Mouse (Mus musculus): ENCODE data around the gene Aldh16a1. TPM values are rescaled to one million over a fixed set of nuclear protein-coding genes. Genes with fewer than 3 reads are reported as not detected.
A peak's percentile ranks its signal among the peaks of the same experiment; 100 is the strongest.

The Aldh16a1 gene
- polyA plus RNA-seq, 2 experiments: 40.0 to 45.6 TPM

- DNase-seq (ENCODE audit: low spot score): no peak
- H3K4me2 ChIP-seq (replicated peaks; ENCODE audit: low read depth, low read length, severe bottlenecking): no peak overlapping the region
These were observed 60.9 kb downstream of the Aldh16a1 start for GRCm38 (mm10) chr7:45093516-45093905.

GRCm38 (mm10) chr7:45092828-45093515 is 61.4 kb downstream of the Aldh16a1 start:
- ATAC-seq (ENCODE audit: low FRiP score, low read depth) (no peak), DNase-seq (ENCODE audit: low spot score) (peak; percentile 78)
- Histone ChIP-seq H3K27ac (replicated peaks; ENCODE audit: low read depth, low read length) (peak overlapping the region; percentile 82), H3K27me3 (ENCODE audit: control insufficient read depth, insufficient read depth, low read length) (no peaks in the 10 kb centered on the region), H3K9me3 (ENCODE audit: control insufficient read depth, low read length) (no peaks in the 10 kb centered on the region), H3K9ac (ENCODE audit: low read depth, low read length, severe bottlenecking) (peak overlapping the region; percentile 18; the same call in 1 of the 2 replicates), H3K4me3 (replicated peaks; ENCODE audit: low read length) (no peak overlapping the region), H3K4me1 (ENCODE audit: control insufficient read depth, insufficient read depth, low read length) (peaks cover 19% of the 10 kb centered on the region), H3K4me2 (replicated peaks; ENCODE audit: low read depth, low read length, severe bottlenecking) (peak overlapping the region; percentile 31; the same call in 1 of the 2 replicates), H3K36me3 (ENCODE audit: control insufficient read depth, insufficient read depth, low read length) (peaks cover 19% of the 10 kb centered on the region)
- 29% methylated on average over 12 of the region's 12 CpGs for WGBS
- no peak for TF ChIP-seq POLR2A (IDR thresholded peaks at IDR 0.05; ENCODE audit: borderline replicate concordance, extremely low read depth, insufficient read depth, insufficient read length)

More at GRCm38 (mm10) chr7:45093516-45093905, 60.9 kb downstream of the Aldh16a1 start:
- Histone ChIP-seq H3K9ac (ENCODE audit: low read depth, low read length, severe bottlenecking) (no peak overlapping the region), H3K9me3 (ENCODE audit: control insufficient read depth, low read length) (no peaks in the 10 kb centered on the region), H3K4me3 (replicated peaks; ENCODE audit: low read length) (no peak overlapping the region), H3K36me3 (ENCODE audit: control insufficient read depth, insufficient read depth, low read length) (peaks cover 18% of the 10 kb centered on the region), H3K4me1 (ENCODE audit: control insufficient read depth, insufficient read depth, low read length) (peaks cover 19% of the 10 kb centered on the region), H3K27me3 (ENCODE audit: control insufficient read depth, insufficient read depth, low read length) (no peaks in the 10 kb centered on the region), H3K27ac (replicated peaks; ENCODE audit: low read depth, low read length) (peak overlapping the region; percentile 82)
- ATAC-seq (ENCODE audit: low FRiP score, low read depth): no peak
- TF ChIP-seq POLR2A (IDR thresholded peaks at IDR 0.05; ENCODE audit: borderline replicate concordance, extremely low read depth, insufficient read depth, insufficient read length): no peak
- 28% methylated on average over 18 of the region's 18 CpGs for WGBS

GRCm38 (mm10) chr7:45092048-45092447 is 62.3 kb downstream of the Aldh16a1 start, which contains the start of gene Rcn3:
Gene Rcn3 (minus strand): TSS chr7:45092221.
- H3K9me3 ChIP-seq (ENCODE audit: control insufficient read depth, low read length): no peaks in the 10 kb centered on the region
- ATAC-seq (ENCODE audit: low FRiP score, low read depth) (peak; percentile 95), DNase-seq (ENCODE audit: low spot score) (peak; percentile 98)
- peak within 1 kb of the TSS; percentile 85 for H3K4me2 ChIP-seq (replicated peaks; ENCODE audit: low read depth, low read length, severe bottlenecking)
- TF ChIP-seq POLR2A (IDR thresholded peaks at IDR 0.05; ENCODE audit: borderline replicate concordance, extremely low read depth, insufficient read depth, insufficient read length): peak; percentile 81; the same call in 1 of the 2 replicates
- H3K27me3 ChIP-seq (ENCODE audit: control insufficient read depth, insufficient read depth, low read length): no peaks in the 10 kb centered on the region
- peak within 1 kb of the TSS; percentile 95 for H3K27ac ChIP-seq (replicated peaks; ENCODE audit: low read depth, low read length)
- H3K36me3 ChIP-seq (ENCODE audit: control insufficient read depth, insufficient read depth, low read length): peaks cover 27% of the 10 kb centered on the region
- H3K4me3 ChIP-seq (replicated peaks; ENCODE audit: low read length): peak within 1 kb of the TSS; percentile 74
- H3K9ac ChIP-seq (ENCODE audit: low read depth, low read length, severe bottlenecking): peak within 1 kb of the TSS; percentile 88
- peaks cover 19% of the 10 kb centered on the region for H3K4me1 ChIP-seq (ENCODE audit: control insufficient read depth, insufficient read depth, low read length)
- WGBS: under 1% methylated on average over 16 of the region's 16 CpGs

- no peaks in the 10 kb centered on the region for H3K9me3 ChIP-seq (ENCODE audit: control insufficient read depth, low read length)
- H3K4me1 ChIP-seq (ENCODE audit: control insufficient read depth, insufficient read depth, low read length): peaks cover 19% of the 10 kb centered on the region
- H3K36me3 ChIP-seq (ENCODE audit: control insufficient read depth, insufficient read depth, low read length): peaks cover 34% of the 10 kb centered on the region
- TF ChIP-seq POLR2A (IDR thresholded peaks at IDR 0.05; ENCODE audit: borderline replicate concordance, extremely low read depth, insufficient read depth, insufficient read length): no peak
- peak overlapping the region; percentile 88 for H3K9ac ChIP-seq (ENCODE audit: low read depth, low read length, severe bottlenecking)
- H3K4me3 ChIP-seq (replicated peaks; ENCODE audit: low read length): peak overlapping the region; percentile 74
- DNase-seq (ENCODE audit: low spot score): peak; percentile 42
- ATAC-seq (ENCODE audit: low FRiP score, low read depth): peak; percentile 56
- H3K4me2 ChIP-seq (replicated peaks; ENCODE audit: low read depth, low read length, severe bottlenecking): peak overlapping the region; percentile 85
- H3K27me3 ChIP-seq (ENCODE audit: control insufficient read depth, insufficient read depth, low read length): no peaks in the 10 kb centered on the region
- H3K27ac ChIP-seq (replicated peaks; ENCODE audit: low read depth, low read length): peak overlapping the region; percentile 95
- 8% methylated on average over 34 of the region's 35 CpGs for whole genome bisulfite sequencing
These were observed 63.1 kb downstream of the Aldh16a1 start for GRCm38 (mm10) chr7:45091001-45091990.

MicroRNAs within 50 kb of the gene (microRNA counts, 519-probe panel; counts per million panel counts)
- microRNA mmu-miR-150: 2,516 counts per million, percentile 42 among the panel's probes with 10 or more counts

Small RNAs within 50 kb of the gene (microRNA-seq; reads per million reads assigned to microRNA genes)
- gene Mir150 (12.1 reads per million, percentile 23 among the genes with 10 or more reads in this experiment), gene Mir5121 (18.5 reads per million, percentile 29 among the genes with 10 or more reads in this experiment), gene Mir7055 (not detected)

Other genes with a start within 250 kb of the Aldh16a1 start
Only the 30 nearest of the 32 such genes appear.
- 0.05 TPM in 1 of 2 replicates, not detected in the other for gene Tsks, start 211.4 kb downstream of the Aldh16a1 start, polyA plus RNA-seq (2012; rRNA removed)
- 0.14 TPM in 1 of 2 replicates, not detected in the other for gene Tsks, start 211.4 kb downstream of the Aldh16a1 start, polyA plus RNA-seq (2014; fragmentation: Nextera tagmentation; extraction: Ambion mirVana)
- 78.9 and 115 TPM in 2 replicates for gene Cpt1c, start 179.7 kb downstream of the Aldh16a1 start, polyA plus RNA-seq (2012; rRNA removed)
- gene Cpt1c, start 179.7 kb downstream of the Aldh16a1 start, polyA plus RNA-seq (2014; fragmentation: Nextera tagmentation; extraction: Ambion mirVana): 26.3 and 33.6 TPM in 2 replicates
- gene Prmt1, start 168.0 kb downstream of the Aldh16a1 start, polyA plus RNA-seq (2012; rRNA removed): 607 and 720 TPM in 2 replicates
- 166 and 187 TPM in 2 replicates for gene Prmt1, start 168.0 kb downstream of the Aldh16a1 start, polyA plus RNA-seq (2014; fragmentation: Nextera tagmentation; extraction: Ambion mirVana)
- gene Irf3, start 156.9 kb downstream of the Aldh16a1 start, polyA plus RNA-seq (2012; rRNA removed): 142 and 168 TPM in 2 replicates
- gene Irf3, start 156.9 kb downstream of the Aldh16a1 start, polyA plus RNA-seq (2014; fragmentation: Nextera tagmentation; extraction: Ambion mirVana): 92.5 and 92.7 TPM in 2 replicates
- 81.3 and 104 TPM in 2 replicates for gene Bcl2l12, start 155.9 kb downstream of the Aldh16a1 start, polyA plus RNA-seq (2012; rRNA removed)
- gene Bcl2l12, start 155.9 kb downstream of the Aldh16a1 start, polyA plus RNA-seq (2014; fragmentation: Nextera tagmentation; extraction: Ambion mirVana): 54.9 and 62.9 TPM in 2 replicates
- gene Scaf1, start 138.2 kb downstream of the Aldh16a1 start, polyA plus RNA-seq (2012; rRNA removed): 114 and 135 TPM in 2 replicates
- gene Scaf1, start 138.2 kb downstream of the Aldh16a1 start, polyA plus RNA-seq (2014; fragmentation: Nextera tagmentation; extraction: Ambion mirVana): 50.7 and 58.3 TPM in 2 replicates
- gene Rras, start 136.6 kb downstream of the Aldh16a1 start, polyA plus RNA-seq (2012; rRNA removed): 53.8 and 60.9 TPM in 2 replicates
- gene Rras, start 136.6 kb downstream of the Aldh16a1 start, polyA plus RNA-seq (2014; fragmentation: Nextera tagmentation; extraction: Ambion mirVana): 42.8 and 43.7 TPM in 2 replicates
- 25.2 and 26.8 TPM in 2 replicates for gene Prr12, start 101.7 kb downstream of the Aldh16a1 start, polyA plus RNA-seq (2012; rRNA removed)
- gene Prr12, start 101.7 kb downstream of the Aldh16a1 start, polyA plus RNA-seq (2014; fragmentation: Nextera tagmentation; extraction: Ambion mirVana): 16.0 and 19.6 TPM in 2 replicates
- 82.7 and 86.8 TPM in 2 replicates for gene Nosip, start 92.2 kb downstream of the Aldh16a1 start, polyA plus RNA-seq (2012; rRNA removed)
- 68.1 and 69.6 TPM in 2 replicates for gene Nosip, start 92.2 kb downstream of the Aldh16a1 start, polyA plus RNA-seq (2014; fragmentation: Nextera tagmentation; extraction: Ambion mirVana)
- gene Prrg2, start 91.9 kb downstream of the Aldh16a1 start, polyA plus RNA-seq (2012; rRNA removed): 50.4 and 54.1 TPM in 2 replicates
- gene Prrg2, start 91.9 kb downstream of the Aldh16a1 start, polyA plus RNA-seq (2014; fragmentation: Nextera tagmentation; extraction: Ambion mirVana): 18.6 and 21.4 TPM in 2 replicates
- 679 and 759 TPM in 2 replicates for gene Rcn3, start 62.4 kb downstream of the Aldh16a1 start, polyA plus RNA-seq (2012; rRNA removed)
- gene Rcn3, start 62.4 kb downstream of the Aldh16a1 start, polyA plus RNA-seq (2014; fragmentation: Nextera tagmentation; extraction: Ambion mirVana): 569 and 577 TPM in 2 replicates
- 56.1 and 64.6 TPM in 2 replicates for gene Fcgrt, start 50.7 kb downstream of the Aldh16a1 start, polyA plus RNA-seq (2012; rRNA removed)
- 88.4 and 89.0 TPM in 2 replicates for gene Fcgrt, start 50.7 kb downstream of the Aldh16a1 start, polyA plus RNA-seq (2014; fragmentation: Nextera tagmentation; extraction: Ambion mirVana)
- 563 and 814 TPM in 2 replicates for gene Rps11, start 30.1 kb downstream of the Aldh16a1 start, polyA plus RNA-seq (2012; rRNA removed)
- gene Rps11, start 30.1 kb downstream of the Aldh16a1 start, polyA plus RNA-seq (2014; fragmentation: Nextera tagmentation; extraction: Ambion mirVana): 1,719 and 1,751 TPM in 2 replicates
- gene Rpl13a, start 25.8 kb downstream of the Aldh16a1 start, polyA plus RNA-seq (2012; rRNA removed): 3,691 and 3,912 TPM in 2 replicates
- gene Rpl13a, start 25.8 kb downstream of the Aldh16a1 start, polyA plus RNA-seq (2014; fragmentation: Nextera tagmentation; extraction: Ambion mirVana): 1,718 and 1,777 TPM in 2 replicates
- gene Gm45713, start 18.4 kb downstream of the Aldh16a1 start, polyA plus RNA-seq (2012; rRNA removed): 0.31 TPM in 1 of 2 replicates, not detected in the other
- gene Gm45713, start 18.4 kb downstream of the Aldh16a1 start, polyA plus RNA-seq (2014; fragmentation: Nextera tagmentation; extraction: Ambion mirVana): 0.39 and 1.4 TPM in 2 replicates
- gene Flt3l, start 18.2 kb downstream of the Aldh16a1 start, polyA plus RNA-seq (2012; rRNA removed): 12.4 and 18.6 TPM in 2 replicates
- gene Flt3l, start 18.2 kb downstream of the Aldh16a1 start, polyA plus RNA-seq (2014; fragmentation: Nextera tagmentation; extraction: Ambion mirVana): 2.2 and 3.3 TPM in 2 replicates
- 115 and 118 TPM in 2 replicates for gene Pih1d1, start 281 bp downstream of the Aldh16a1 start, polyA plus RNA-seq (2012; rRNA removed)
- 86.4 and 87.3 TPM in 2 replicates for gene Pih1d1, start 281 bp downstream of the Aldh16a1 start, polyA plus RNA-seq (2014; fragmentation: Nextera tagmentation; extraction: Ambion mirVana)
- 0.40 and 0.58 TPM in 2 replicates for gene Slc17a7, start 9.4 kb upstream of the Aldh16a1 start, polyA plus RNA-seq (2012; rRNA removed)
- 0.17 and 0.18 TPM in 2 replicates for gene Slc17a7, start 9.4 kb upstream of the Aldh16a1 start, polyA plus RNA-seq (2014; fragmentation: Nextera tagmentation; extraction: Ambion mirVana)
- 0.09 and 0.27 TPM in 2 replicates for gene Gfy, start 25.0 kb upstream of the Aldh16a1 start, polyA plus RNA-seq (2012; rRNA removed)
- not detected in 2 replicates for gene Gfy, start 25.0 kb upstream of the Aldh16a1 start, polyA plus RNA-seq (2014; fragmentation: Nextera tagmentation; extraction: Ambion mirVana)
- gene Pth2, start 26.4 kb upstream of the Aldh16a1 start, polyA plus RNA-seq (2012; rRNA removed): not detected in 2 replicates
- gene Pth2, start 26.4 kb upstream of the Aldh16a1 start, polyA plus RNA-seq (2014; fragmentation: Nextera tagmentation; extraction: Ambion mirVana): not detected in 2 replicates
- 1.4 and 1.5 TPM in 2 replicates for gene Ccdc155, start 50.3 kb upstream of the Aldh16a1 start, polyA plus RNA-seq (2012; rRNA removed)
- 0.79 and 1.2 TPM in 2 replicates for gene Ccdc155, start 50.3 kb upstream of the Aldh16a1 start, polyA plus RNA-seq (2014; fragmentation: Nextera tagmentation; extraction: Ambion mirVana)
- 3.0 and 4.8 TPM in 2 replicates for gene Dkkl1, start 57.6 kb upstream of the Aldh16a1 start, polyA plus RNA-seq (2012; rRNA removed)
- 9.0 and 14.8 TPM in 2 replicates for gene Dkkl1, start 57.6 kb upstream of the Aldh16a1 start, polyA plus RNA-seq (2014; fragmentation: Nextera tagmentation; extraction: Ambion mirVana)
- gene Tead2, start 61.2 kb upstream of the Aldh16a1 start, polyA plus RNA-seq (2012; rRNA removed): 450 and 560 TPM in 2 replicates
- gene Tead2, start 61.2 kb upstream of the Aldh16a1 start, polyA plus RNA-seq (2014; fragmentation: Nextera tagmentation; extraction: Ambion mirVana): 143 and 168 TPM in 2 replicates
- gene Cd37, start 84.5 kb upstream of the Aldh16a1 start, polyA plus RNA-seq (2012; rRNA removed): 4.9 and 6.0 TPM in 2 replicates
- gene Cd37, start 84.5 kb upstream of the Aldh16a1 start, polyA plus RNA-seq (2014; fragmentation: Nextera tagmentation; extraction: Ambion mirVana): 2.6 and 3.7 TPM in 2 replicates
- 0.18 and 0.29 TPM in 2 replicates for gene Slc6a16, start 86.5 kb upstream of the Aldh16a1 start, polyA plus RNA-seq (2012; rRNA removed)
- gene Slc6a16, start 86.5 kb upstream of the Aldh16a1 start, polyA plus RNA-seq (2014; fragmentation: Nextera tagmentation; extraction: Ambion mirVana): 0.21 TPM in 1 of 2 replicates, not detected in the other
- not detected in 2 replicates for gene Slc6a21, start 122.9 kb upstream of the Aldh16a1 start, polyA plus RNA-seq (2012; rRNA removed)
- gene Slc6a21, start 122.9 kb upstream of the Aldh16a1 start, polyA plus RNA-seq (2014; fragmentation: Nextera tagmentation; extraction: Ambion mirVana): not detected in 2 replicates
- 42.6 and 46.1 TPM in 2 replicates for gene Trpm4, start 179.2 kb upstream of the Aldh16a1 start, polyA plus RNA-seq (2012; rRNA removed)
- gene Trpm4, start 179.2 kb upstream of the Aldh16a1 start, polyA plus RNA-seq (2014; fragmentation: Nextera tagmentation; extraction: Ambion mirVana): 15.8 TPM in 2 replicates
- 9.5 and 17.9 TPM in 2 replicates for gene Hrc, start 180.7 kb upstream of the Aldh16a1 start, polyA plus RNA-seq (2012; rRNA removed)
- gene Hrc, start 180.7 kb upstream of the Aldh16a1 start, polyA plus RNA-seq (2014; fragmentation: Nextera tagmentation; extraction: Ambion mirVana): 4.1 and 5.9 TPM in 2 replicates
- gene Ppfia3, start 212.4 kb upstream of the Aldh16a1 start, polyA plus RNA-seq (2012; rRNA removed): 12.3 and 13.8 TPM in 2 replicates
- gene Ppfia3, start 212.4 kb upstream of the Aldh16a1 start, polyA plus RNA-seq (2014; fragmentation: Nextera tagmentation; extraction: Ambion mirVana): 8.4 and 9.0 TPM in 2 replicates
- gene Lin7b, start 216.0 kb upstream of the Aldh16a1 start, polyA plus RNA-seq (2012; rRNA removed): 4.1 and 4.7 TPM in 2 replicates
- gene Lin7b, start 216.0 kb upstream of the Aldh16a1 start, polyA plus RNA-seq (2014; fragmentation: Nextera tagmentation; extraction: Ambion mirVana): 1.7 and 2.2 TPM in 2 replicates